Mouse (Mus musculus) liver, embryonic 13.5 days (tissue): ENCODE measurements around the gene Syde2. TPM values are rescaled to one million over a fixed set of nuclear protein-coding genes. Genes with fewer than 3 reads are reported as not detected.

Experiments used
- ATAC-seq: fragments of 200-750 bp; cut with Nextera tagmentation; 2 replicates; pipeline ENCODE4 v1.8.0; 2017; ENCODE audit warnings: low read depth, mild to moderate bottlenecking, moderate number of reproducible peaks, moderate library complexity
- DNase-seq: peaks from one replicate; pipeline ENCODE4 v3.0.0; 2022
- H3K27ac ChIP-seq: fragments of 300-500 bp; sonication (generic); 2 replicates; pipeline ENCODE4 v1.5.1; 2015; ENCODE audit warnings: moderate library complexity, mild to moderate bottlenecking, inconsistent platforms
- H3K27me3 ChIP-seq: fragments of 300-500 bp; sonication (generic); 2 replicates; pipeline ENCODE4 v1.6.1; 2015; ENCODE audit warnings: mild to moderate bottlenecking, inconsistent platforms
- H3K36me3 ChIP-seq: fragments of 300-500 bp; sonication (generic); 2 replicates; pipeline ENCODE4 v1.6.1; 2015; ENCODE audit warnings: mild to moderate bottlenecking, inconsistent platforms
- H3K4me1 ChIP-seq: fragments of 300-500 bp; sonication (generic); replicated peaks from 2 replicates; pipeline ENCODE4 v1.6.1; 2015; ENCODE audit warnings: inconsistent platforms
- H3K4me2 ChIP-seq: fragments of 300-500 bp; sonication (generic); 2 replicates; pipeline ENCODE4 v1.6.1; 2015; ENCODE audit warnings: inconsistent platforms, mild to moderate bottlenecking, moderate library complexity
- H3K4me3 ChIP-seq: fragments of 300-500 bp; sonication (generic); replicated peaks from 2 replicates; pipeline ENCODE4 v1.5.1; 2015; ENCODE audit warnings: mild to moderate bottlenecking, inconsistent platforms
- H3K9ac ChIP-seq: fragments of 300-500 bp; sonication (generic); 2 replicates; pipeline ENCODE4 v1.6.1; 2015; ENCODE audit warnings: mild to moderate bottlenecking, inconsistent platforms
- H3K9me3 ChIP-seq: fragments of 300-500 bp; sonication (generic); replicated peaks from 2 replicates; pipeline ENCODE4 v1.6.1; 2016; ENCODE audit warnings: inconsistent platforms
- WGBS: fragments of 180-500 bp; shearing (Covaris S2); methylation state at CpG from one replicate; pipeline ENCODE4 v1.1.7; 2015; ENCODE audit not compliant: insufficient replicate concordance; 5-methylcytosine and 5-hydroxymethylcytosine counted together
- polyA plus RNA-seq: library from polyadenylated mRNA; unstranded; fragments of >200 nt; fragmentation: Nextera tagmentation; extraction: Ambion mirVana; gene quantifications from 2 replicates; pipeline ENCODE4 v1.2.1, GENCODE M21; 2015

Syde2 gene
- 0.35 and 0.63 TPM in 2 replicates for polyA plus RNA-seq

DNA sequence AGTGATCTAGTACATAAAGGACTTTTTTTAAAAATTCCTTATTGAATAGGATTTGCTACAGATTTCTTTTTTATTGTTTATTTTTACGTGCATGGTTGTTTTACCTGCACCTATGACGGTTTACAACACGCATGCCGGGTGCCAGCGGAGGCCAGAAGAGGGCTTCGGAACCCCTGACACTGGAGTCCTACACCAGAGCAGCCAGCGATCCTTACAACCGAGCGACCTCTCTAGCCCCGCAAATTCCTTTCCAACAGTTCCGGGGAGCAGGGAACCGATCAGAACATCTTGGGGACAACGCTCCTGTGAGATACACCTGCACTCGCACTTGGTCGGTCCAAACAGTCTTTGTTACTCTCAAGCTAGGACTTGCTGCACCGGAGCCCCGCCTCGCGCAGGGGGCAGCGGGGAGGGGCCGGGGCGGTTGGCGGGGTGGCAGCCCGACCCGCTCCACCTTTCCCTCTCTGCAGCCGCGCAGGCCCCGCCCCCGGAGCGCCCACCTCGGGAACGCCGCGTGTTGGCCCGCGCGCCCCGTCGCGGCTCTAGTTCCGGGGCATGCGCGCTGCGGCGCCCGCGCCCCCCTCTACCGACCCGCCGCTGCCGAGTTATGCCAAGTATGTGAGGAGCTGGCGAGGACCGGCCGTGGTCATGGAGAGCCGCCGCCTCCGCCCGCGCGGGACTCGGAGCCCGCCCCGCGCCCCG, at the start of gene Syde2:
TSS of gene Syde2 (plus strand) at position 603 of the 702 bp plus-strand sequence.
- H3K4me2 ChIP-seq = peak within 1 kb of the TSS; percentile 75
- DNase-seq = peak; percentile 44
- H3K9me3 ChIP-seq = no peaks in the 10 kb centered on the region
- peaks cover 56% of the 10 kb centered on the region for H3K27me3 ChIP-seq
- peak within 1 kb of the TSS; percentile 74 for H3K9ac ChIP-seq
- peaks cover 23% of the 10 kb centered on the region for H3K4me1 ChIP-seq
- H3K36me3 ChIP-seq = no peaks in the 10 kb centered on the region
- peak within 1 kb of the TSS; percentile 63 for H3K4me3 ChIP-seq
- peak; percentile 59 for ATAC-seq
- peak within 1 kb of the TSS; percentile 78 for H3K27ac ChIP-seq
- 1% methylated on average over 62 of the region's 65 CpGs for WGBS

- H3K4me2 ChIP-seq = peak overlapping the region; percentile 96
- no peaks in the 10 kb centered on the region for H3K27me3 ChIP-seq
- H3K9me3 ChIP-seq = no peaks in the 10 kb centered on the region
- H3K4me3 ChIP-seq = peak overlapping the region; percentile 97
- DNase-seq (no peak), ATAC-seq (no peak)
- peaks cover 19% of the 10 kb centered on the region for H3K36me3 ChIP-seq
- WGBS = 15% methylated on average over 50 of the region's 50 CpGs
- peak overlapping the region; percentile 92 for H3K9ac ChIP-seq
- peaks cover 45% of the 10 kb centered on the region for H3K4me1 ChIP-seq
- 0 out of 2 replicates have a peak overlapping the region, but pooled peaks have one; percentile 67 for H3K27ac ChIP-seq
Measured at GRCm38 (mm10) chr3:145938405-145939349, 49.0 kb upstream of the Syde2 start.

DNA sequence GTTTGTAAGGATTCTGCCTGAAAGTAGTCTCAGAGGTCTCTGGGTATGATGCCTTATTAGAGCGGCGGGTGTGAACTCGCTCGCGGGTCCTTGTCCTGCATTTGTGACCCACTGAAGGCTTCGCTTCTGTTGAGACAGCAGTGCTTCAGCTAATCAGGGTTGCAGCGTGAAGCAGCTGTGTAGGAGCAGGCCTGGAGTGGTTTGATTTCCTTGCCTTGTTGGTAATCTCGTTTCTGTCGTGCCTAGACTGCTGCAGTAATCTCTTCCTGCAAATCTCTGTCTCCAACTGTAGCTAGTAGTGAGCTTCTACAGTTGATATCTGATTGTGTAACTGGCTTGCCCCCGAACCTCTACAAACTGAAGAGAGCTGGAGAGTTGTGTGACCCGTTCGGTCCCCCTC, 48.3 kb upstream of the Syde2 start:
- Histone ChIP-seq H3K4me2 (peak overlapping the region; percentile 96), H3K36me3 (peaks cover 22% of the 10 kb centered on the region), H3K9me3 (no peaks in the 10 kb centered on the region), H3K27me3 (no peaks in the 10 kb centered on the region), H3K9ac (peak overlapping the region; percentile 92), H3K27ac (no peak overlapping the region), H3K4me1 (peaks cover 48% of the 10 kb centered on the region), H3K4me3 (peak overlapping the region; percentile 97)
- DNase-seq = no peak
- WGBS = 21% methylated on average over 12 of the region's 12 CpGs
- peak; percentile 69 for ATAC-seq

- 67% methylated on average over 4 of the region's 4 CpGs for WGBS
- H3K4me1 ChIP-seq = peaks cover 54% of the 10 kb centered on the region
Measured at GRCm38 (mm10) chr3:145939971-145940370, 47.7 kb upstream of the Syde2 start.

GRCm38 (mm10) chr3:145941971-145942370, 45.7 kb upstream of the Syde2 start:
- Histone ChIP-seq H3K4me2 (no peak overlapping the region), H3K27ac (no peak overlapping the region), H3K9me3 (no peaks in the 10 kb centered on the region), H3K27me3 (no peaks in the 10 kb centered on the region), H3K36me3 (peaks cover 29% of the 10 kb centered on the region), H3K4me3 (no peak overlapping the region), H3K4me1 (peaks cover 58% of the 10 kb centered on the region), H3K9ac (no peak overlapping the region)
- 1% methylated on average over 3 of the region's 3 CpGs for WGBS
- ATAC-seq = peak; percentile 21; the same call in 1 of the 2 replicates
- DNase-seq = peak; percentile 62

More at GRCm38 (mm10) chr3:145939971-145940370, 47.7 kb upstream of the Syde2 start:
- no peak overlapping the region for H3K4me3 ChIP-seq
- no peak overlapping the region for H3K27ac ChIP-seq
- ATAC-seq (no peak), DNase-seq (no peak)
- H3K9me3 ChIP-seq = no peaks in the 10 kb centered on the region
- peaks cover 28% of the 10 kb centered on the region for H3K36me3 ChIP-seq
- no peaks in the 10 kb centered on the region for H3K27me3 ChIP-seq
- H3K4me2 ChIP-seq = peak overlapping the region; percentile 96
- 0 out of 2 replicates have a peak overlapping the region, but pooled peaks have one; percentile 92 for H3K9ac ChIP-seq

GRCm38 (mm10) chr3:145944348-145944747, 43.3 kb upstream of the Syde2 start:
- WGBS = 31% methylated on average over 7 of the region's 7 CpGs
- no peak for DNase-seq
- Histone ChIP-seq H3K27ac (no peak overlapping the region), H3K36me3 (peaks cover 28% of the 10 kb centered on the region), H3K27me3 (no peaks in the 10 kb centered on the region), H3K4me1 (peaks cover 41% of the 10 kb centered on the region), H3K4me3 (no peak overlapping the region), H3K9ac (no peak overlapping the region), H3K4me2 (no peak overlapping the region), H3K9me3 (no peaks in the 10 kb centered on the region)
- ATAC-seq = peak; percentile 40

- H3K9ac ChIP-seq = no peak overlapping the region
- no peak overlapping the region for H3K4me3 ChIP-seq
- peaks cover 41% of the 10 kb centered on the region for H3K4me1 ChIP-seq
- H3K27ac ChIP-seq = no peak overlapping the region
- no peak overlapping the region for H3K4me2 ChIP-seq
- peaks cover 18% of the 10 kb centered on the region for H3K36me3 ChIP-seq
- H3K27me3 ChIP-seq = no peaks in the 10 kb centered on the region
- ATAC-seq (no peak), DNase-seq (no peak)
- 49% methylated on average over 3 of the region's 3 CpGs for WGBS
- no peaks in the 10 kb centered on the region for H3K9me3 ChIP-seq
Measured at GRCm38 (mm10) chr3:145945904-145946303, 41.8 kb upstream of the Syde2 start.

DNA sequence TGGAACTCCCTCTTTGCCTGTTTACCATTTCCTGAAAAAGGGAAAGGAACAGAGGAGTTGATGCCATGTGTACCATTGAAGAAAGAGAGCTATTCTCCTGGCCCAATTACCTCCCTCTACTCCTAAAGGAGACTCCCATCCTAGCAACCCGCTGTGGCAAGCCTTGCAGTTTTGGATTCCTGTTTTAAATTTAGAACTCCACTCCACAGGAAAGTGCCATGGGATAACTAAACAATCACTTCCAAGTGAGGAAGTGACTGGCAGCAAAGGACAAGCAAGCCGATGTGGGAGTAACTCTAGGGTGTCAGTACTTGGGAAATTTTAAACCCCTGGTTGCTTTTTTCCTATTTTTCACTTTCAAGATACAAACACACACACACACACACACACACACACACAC, 41.0 kb upstream of the Syde2 start:
- Histone ChIP-seq H3K27ac (no peak overlapping the region), H3K9ac (no peak overlapping the region)
- ATAC-seq = no peak

GRCm38 (mm10) chr3:145947539-145948204, 40.0 kb upstream of the Syde2 start:
- no peak overlapping the region for H3K4me3 ChIP-seq
- H3K9ac ChIP-seq = no peak overlapping the region
- no peak overlapping the region for H3K27ac ChIP-seq
- DNase-seq (no peak), ATAC-seq (no peak)
- H3K4me1 ChIP-seq = peaks cover 44% of the 10 kb centered on the region
- no peaks in the 10 kb centered on the region for H3K9me3 ChIP-seq
- H3K4me2 ChIP-seq = no peak overlapping the region
- 26% methylated on average over 6 of the region's 6 CpGs for WGBS
- H3K36me3 ChIP-seq = peaks cover 16% of the 10 kb centered on the region
- H3K27me3 ChIP-seq = no peaks in the 10 kb centered on the region

More for the DNA sequence above, 41.0 kb upstream of the Syde2 start:
- H3K4me2 ChIP-seq = no peak overlapping the region
- no peak for DNase-seq
- no peak overlapping the region for H3K4me3 ChIP-seq
- H3K36me3 ChIP-seq = peaks cover 17% of the 10 kb centered on the region
- no peaks in the 10 kb centered on the region for H3K9me3 ChIP-seq
- H3K4me1 ChIP-seq = peaks cover 45% of the 10 kb centered on the region
- no peaks in the 10 kb centered on the region for H3K27me3 ChIP-seq
- 55% methylated on average over 2 of the region's 2 CpGs for WGBS

DNA sequence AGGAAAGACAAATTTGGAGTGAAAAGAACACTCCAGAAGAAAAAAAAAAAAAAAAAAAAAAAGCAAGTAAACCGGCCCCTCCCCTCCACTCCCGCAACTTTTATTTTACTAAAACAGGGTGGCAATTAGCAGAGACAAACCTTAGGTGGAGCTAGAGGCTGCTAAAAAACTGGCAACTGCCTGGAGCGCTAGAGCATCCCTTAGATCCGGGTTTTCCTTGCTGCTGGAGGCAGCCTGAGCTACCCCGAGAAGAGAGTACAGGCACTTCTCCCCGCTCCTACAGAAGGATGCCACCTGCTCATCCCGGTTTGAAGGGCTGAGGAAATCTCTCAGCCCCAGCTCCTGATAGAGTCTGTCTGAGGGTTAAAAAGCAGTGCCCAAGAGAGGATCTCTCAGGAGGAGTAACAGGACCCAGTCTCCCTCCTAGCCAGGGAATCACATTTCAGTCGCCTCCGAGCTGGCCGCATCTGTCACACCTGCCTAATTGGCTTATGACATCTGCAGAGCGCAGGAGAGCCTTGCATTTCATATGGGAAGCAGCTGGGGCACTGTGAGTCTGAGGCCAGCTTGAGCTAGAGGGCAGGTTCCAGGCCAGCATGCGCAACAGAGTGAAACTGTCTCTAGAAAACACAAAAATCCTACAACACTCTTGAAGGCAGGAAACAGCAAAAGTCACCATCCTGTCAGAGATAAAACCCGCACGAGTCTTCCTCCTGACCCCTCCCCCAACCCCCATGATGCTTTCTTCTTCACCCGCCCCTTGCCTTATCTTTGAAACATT, 37.4 kb upstream of the Syde2 start:
- DNase-seq (peak; percentile 24), ATAC-seq (peak; percentile 49)
- WGBS = 2% methylated on average over 15 of the region's 15 CpGs
- H3K27ac ChIP-seq = 0 out of 2 replicates have a peak overlapping the region, but pooled peaks have one; percentile 1
- H3K27me3 ChIP-seq = no peaks in the 10 kb centered on the region
- H3K9me3 ChIP-seq = no peaks in the 10 kb centered on the region
- peaks cover 40% of the 10 kb centered on the region for H3K4me1 ChIP-seq
- H3K4me2 ChIP-seq = peak overlapping the region; percentile 68
- no peaks in the 10 kb centered on the region for H3K36me3 ChIP-seq
- peak overlapping the region; percentile 43 for H3K4me3 ChIP-seq
- peak overlapping the region; percentile 49 for H3K9ac ChIP-seq
